Mouse (Mus musculus) layer of hippocampus, postnatal 36 days (tissue): ENCODE data around the gene Arsa. TPM values are rescaled to one million over a fixed set of nuclear protein-coding genes. Genes with fewer than 3 reads are reported as not detected.
A peak's percentile ranks its signal among the peaks of the same experiment; 100 is the strongest.

Experiments
- DNase-seq, 2 experiments: peaks; one replicate each; pipeline ENCODE4 v3.0.0; 2022
- total RNA-seq, 2 experiments: library from RNA; stranded (reverse); gene quantifications; 2 replicates each; pipeline ENCODE4 v1.2.3; 2021

Gene Arsa
- 10 to 100 TPM; 28.6 to 30.6 TPM for total RNA-seq

DNA sequence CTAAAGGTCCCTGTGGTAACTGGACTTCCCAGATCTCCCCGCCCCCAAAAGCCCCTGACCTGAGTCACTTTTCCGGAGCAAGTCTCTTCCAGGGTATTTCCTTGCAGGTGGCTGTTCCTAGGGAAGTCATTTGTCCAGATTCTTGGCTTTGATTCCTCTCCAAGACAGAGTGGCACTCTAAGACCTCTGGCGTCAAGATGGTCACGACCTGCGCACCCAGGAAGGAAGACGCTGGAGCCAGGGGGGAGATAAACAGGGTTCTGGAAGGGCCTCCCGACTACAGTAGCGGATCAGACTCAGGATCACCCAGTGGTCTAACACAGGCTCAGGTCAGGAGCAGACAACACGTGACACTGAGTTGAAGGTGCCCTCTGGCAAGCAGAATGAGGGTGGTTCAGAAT lies at the start of gene Arsa:
Gene Arsa (minus strand): TSS at position 335 of the 401 bp plus-strand sequence.
- no peak for DNase-seq

GRCm38 (mm10) chr15:89526776-89527325 lies 49.6 kb upstream of the Arsa start:
- DNase-seq = no peak

DNA sequence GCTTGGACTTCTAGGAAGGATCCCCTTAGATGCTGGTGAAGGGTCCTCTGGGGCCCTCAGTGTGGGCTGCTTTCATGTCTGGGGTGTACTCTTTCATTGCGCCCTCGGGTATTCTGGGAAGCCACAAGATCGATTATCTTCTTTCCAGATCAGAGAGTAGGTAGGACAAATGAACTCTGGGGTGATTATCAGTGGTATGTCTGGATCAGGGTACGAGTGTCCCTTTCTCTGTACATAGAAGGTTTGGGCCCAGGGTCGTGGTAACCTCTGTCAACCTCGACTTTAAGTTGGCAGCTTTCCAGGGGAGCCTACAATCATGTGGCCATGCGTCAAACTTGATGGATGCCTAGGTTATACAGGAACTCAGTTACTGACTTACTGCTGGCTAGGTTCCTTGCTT lies 48.7 kb upstream of the Arsa start:
- no peak for DNase-seq

- DNase-seq = no peak
Measured at GRCm38 (mm10) chr15:89525464-89525863, 48.2 kb upstream of the Arsa start.

GRCm38 (mm10) chr15:89524611-89525415 lies 47.6 kb upstream of the Arsa start:
- no peak for DNase-seq

GRCm38 (mm10) chr15:89524001-89524571 lies 46.9 kb upstream of the Arsa start:
- DNase-seq = no peak

DNA sequence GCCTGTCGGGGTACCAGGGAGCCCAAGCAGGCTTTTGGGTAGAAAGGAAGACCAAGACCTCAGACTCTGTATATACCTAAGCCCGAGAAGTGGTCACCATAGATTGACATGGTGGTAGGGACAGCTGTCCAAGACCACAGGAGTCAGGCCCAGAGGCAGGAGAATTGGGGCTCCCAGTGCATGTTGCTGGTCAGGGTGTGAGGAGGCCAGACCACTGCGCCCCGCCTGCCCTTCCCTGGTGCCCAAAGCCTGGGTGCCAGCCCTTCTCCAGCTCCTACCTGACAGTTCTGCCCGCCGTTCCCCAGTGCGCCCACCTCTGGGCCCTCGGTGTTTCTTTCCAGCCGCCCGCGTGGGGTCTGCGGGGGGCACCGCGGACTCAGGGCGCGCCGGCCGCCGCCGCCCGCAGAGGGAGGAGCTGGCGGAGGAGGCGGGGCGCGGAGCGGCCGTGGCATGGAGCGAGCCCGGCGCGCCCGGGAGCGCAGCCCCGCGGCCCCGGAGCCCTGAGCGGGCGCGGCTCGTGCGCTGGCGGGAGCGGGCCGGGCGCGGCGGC lies 46.1 kb upstream of the Arsa start:
- no peak for DNase-seq

GRCm38 (mm10) chr15:89522566-89523282 lies 45.5 kb upstream of the Arsa start:
- DNase-seq = no peak

- no peak for DNase-seq
Measured at GRCm38 (mm10) chr15:89521951-89522350, 44.7 kb upstream of the Arsa start.

DNA sequence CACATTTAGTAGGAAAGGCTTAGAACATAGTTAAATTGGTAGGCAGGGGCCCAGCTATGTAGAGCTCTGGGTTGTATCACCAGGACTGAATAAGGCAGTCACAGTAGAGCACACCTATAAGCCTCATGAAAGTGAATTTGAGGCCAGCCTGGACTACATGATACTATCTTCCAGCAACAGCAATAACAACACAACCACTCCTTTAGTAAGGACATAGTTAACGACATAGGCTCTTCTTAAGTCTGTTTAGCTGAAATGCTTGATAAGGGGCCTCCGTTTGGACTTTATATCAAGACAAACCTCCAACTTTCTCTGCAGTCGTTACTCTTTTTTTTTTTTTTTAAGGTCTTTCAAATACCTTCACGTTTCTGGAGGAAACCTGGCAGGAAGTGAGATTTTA lies 35.5 kb upstream of the Arsa start:
- DNase-seq = no peak

DNA sequence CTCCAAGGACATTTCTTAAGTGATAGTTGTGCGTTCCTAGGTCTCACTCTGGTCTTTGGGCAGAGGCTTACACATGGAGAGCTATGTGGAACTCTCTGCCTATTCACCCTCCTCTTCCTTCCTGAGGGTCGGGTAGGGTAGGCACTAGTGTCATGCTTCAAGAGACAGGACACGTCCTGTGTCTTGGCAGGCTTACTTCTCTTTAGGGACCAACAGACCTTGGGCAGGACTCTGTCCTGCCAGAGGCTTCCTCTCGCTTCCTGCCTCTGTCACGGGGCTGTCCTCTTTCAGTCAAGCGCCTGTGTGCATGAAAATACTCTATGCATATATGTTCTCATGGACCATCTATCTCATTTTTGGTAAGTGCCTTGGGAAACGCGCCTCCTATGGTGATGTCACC lies 30.5 kb upstream of the Arsa start:
- no peak for DNase-seq

DNA sequence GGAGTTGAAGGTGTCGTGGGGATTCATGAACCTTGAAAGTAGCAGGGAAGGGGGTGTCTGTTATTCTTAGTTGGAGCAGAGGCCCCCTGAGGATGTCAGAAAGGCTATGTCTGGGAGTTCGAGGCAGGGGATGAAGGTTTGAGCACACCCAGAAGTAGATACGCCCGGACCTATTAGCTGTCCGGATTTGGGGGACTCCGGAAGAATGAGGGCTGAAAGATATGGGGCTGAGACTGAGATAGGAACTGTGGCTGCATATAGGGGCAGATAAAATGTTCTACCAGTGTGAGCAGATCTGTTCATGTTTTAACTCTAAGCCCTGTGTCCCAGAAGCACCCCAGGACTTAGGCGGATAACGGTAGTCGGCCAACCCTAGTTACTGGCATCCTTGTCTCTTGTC lies 27.6 kb upstream of the Arsa start:
- DNase-seq = no peak

DNA sequence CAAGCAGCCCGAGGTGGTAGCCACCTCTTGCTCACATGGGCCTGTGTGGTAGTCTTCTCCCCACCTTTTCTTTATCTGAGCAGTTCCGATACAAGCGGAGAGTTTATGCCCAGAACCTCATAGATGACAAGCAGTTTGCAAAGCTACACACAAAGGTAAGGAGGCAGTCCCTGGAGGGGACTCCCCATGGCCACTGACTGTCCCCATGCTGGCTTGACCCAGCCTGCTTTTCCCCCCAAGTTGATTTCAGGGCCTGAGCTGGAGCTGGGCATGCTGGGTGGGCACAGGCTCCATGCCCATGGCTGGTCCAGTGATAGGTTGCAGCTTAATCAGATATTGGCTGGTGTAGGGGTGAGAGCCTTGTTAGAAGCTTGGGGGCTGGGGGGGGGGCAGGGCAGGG lies 24.1 kb upstream of the Arsa start:
- DNase-seq = no peak

- no peak for DNase-seq
Measured at GRCm38 (mm10) chr15:89500221-89500791, 23.1 kb upstream of the Arsa start.

- DNase-seq = peak; percentile 67 to 68
Measured at GRCm38 (mm10) chr15:89499784-89500220, 22.6 kb upstream of the Arsa start.

DNA sequence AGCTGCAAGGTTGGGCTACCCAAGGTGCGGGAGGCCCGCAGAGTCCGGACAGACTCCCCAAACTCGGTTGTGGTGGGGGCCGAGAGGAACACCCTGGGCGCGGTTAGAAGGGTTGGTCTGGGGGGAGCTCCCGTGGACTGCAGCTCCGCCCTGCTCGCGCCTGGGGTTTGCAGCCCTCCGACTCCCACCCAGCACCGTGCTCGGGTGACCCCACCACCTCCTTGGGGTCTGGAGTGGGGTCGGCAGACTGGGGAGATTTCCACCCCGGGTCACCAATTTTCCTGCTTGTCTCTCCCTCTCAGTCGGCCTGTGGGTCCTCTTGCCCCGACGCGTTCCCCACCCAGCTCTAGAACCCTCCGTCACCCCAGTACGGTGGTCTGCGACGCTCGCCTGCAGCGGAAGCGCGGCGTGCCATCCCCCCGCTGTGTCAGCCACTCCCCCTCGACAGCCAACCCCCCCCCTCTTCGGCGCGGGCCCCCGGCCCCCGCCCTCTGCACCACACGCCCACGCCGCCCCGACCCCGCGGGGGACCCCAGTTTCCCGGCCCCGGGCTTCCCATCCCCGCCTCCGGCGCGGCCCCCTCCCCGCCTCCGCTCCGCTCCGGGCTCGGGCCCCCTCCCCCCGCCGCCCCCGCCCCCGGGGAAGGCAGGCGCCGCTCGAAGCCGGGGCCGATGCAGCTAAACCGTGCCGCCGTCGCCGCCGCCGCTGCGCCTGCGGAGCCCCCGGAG lies 21.9 kb upstream of the Arsa start, which contains the start of gene Shank3:
Gene Shank3 (plus strand): TSS at position 663 of the 728 bp plus-strand sequence.
- peak in 1 of 2 experiments; percentile 33 for DNase-seq

DNA sequence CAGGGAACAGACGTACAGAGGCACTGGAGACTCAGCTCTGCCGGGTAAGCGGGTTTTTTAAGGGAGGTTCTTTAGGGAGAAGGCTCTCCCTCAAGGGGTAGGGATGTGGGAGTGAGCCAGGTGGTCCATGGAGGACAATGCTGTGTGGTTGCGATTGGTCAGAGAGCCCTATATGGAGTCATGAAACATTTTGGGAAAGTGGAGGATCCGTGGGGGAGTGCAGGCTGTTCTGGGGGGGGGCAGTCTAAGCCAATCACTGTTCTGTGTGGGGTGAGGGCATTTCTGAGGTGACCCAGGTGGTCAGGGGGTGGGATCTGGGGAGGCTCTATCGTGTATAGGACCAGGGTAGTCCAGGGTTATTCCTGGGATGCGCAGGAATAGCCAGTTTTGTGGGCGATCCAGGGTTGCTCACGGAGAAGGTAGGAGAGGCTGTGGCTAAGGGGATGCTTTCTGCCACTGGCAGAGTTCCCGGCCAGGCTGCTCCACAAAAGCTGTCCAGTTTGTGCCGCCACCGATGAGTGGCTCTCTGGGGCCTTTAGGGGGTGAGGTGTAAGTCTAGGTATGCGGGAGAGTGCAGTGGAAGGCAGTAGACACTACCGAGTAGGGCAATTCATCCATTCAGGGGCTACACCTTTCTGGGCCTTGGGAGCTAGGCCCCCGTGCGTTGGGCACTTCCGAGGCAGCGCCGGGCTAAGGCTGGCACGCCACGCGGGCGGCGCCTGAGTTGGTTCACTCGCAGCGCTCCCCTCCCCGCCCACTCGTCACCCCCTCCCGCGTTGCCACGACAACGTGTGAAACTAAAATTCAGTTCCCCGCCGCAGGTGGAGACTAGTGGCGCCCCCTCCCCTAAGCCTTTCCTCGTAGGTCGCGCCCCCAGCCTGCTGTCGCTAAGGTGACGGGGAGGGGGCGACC lies 21.1 kb upstream of the Arsa start:
- peak; percentile 81 for DNase-seq

DNA sequence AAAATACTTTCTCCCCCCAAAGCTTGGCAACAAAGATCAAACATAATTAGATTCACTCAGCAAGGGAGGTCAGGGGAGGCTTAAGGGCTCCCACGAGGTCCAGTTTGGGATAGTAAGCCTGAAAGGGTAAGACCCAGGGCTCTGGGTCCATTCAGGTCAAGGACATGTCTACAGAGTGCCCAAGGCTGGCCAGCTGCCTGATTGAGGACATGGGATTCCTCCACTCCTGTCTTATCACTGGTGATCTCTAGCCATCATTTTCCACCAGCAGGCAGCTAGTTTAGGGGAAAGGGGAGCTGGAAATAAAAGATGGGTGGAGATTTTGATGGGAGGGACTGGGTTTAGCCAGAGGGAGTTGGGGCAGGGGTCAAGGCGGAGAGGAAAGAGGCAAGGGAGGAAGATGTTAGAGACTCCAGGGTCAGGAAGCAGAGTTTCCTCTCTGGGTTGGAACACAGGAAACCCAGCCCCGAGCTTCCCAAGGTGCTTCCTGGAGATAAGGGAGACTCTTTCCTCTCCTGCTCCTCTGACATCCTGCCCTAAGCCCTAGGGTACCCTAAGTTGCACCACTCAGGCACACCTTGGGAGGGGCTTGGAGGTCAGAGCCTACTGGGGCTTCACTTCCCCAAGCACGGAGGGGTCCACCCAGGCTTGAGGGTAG lies 20.3 kb upstream of the Arsa start:
- DNase-seq = no peak

GRCm38 (mm10) chr15:89496841-89497240 lies 19.6 kb upstream of the Arsa start:
- DNase-seq = no peak

- no peak for DNase-seq
Measured at GRCm38 (mm10) chr15:89496131-89496530, 18.9 kb upstream of the Arsa start.
